Mouse (Mus musculus) kidney, embryonic 14.5 days (tissue): ENCODE measurements around the gene Gm14408. TPM values are rescaled to one million over a fixed set of nuclear protein-coding genes. Genes with fewer than 3 reads are reported as not detected.
A peak's percentile ranks its signal among the peaks of the same experiment; 100 is the strongest.
"Not testable (repeated sequence)": the region's sequence is repeated elsewhere in the genome, so short reads cannot be mapped to it uniquely, and the experiment has no call there.

Experiments
- ATAC-seq: fragments of 200-750 bp; cut with Nextera tagmentation; 2 replicates; pipeline ENCODE4 v1.8.0; 2017; ENCODE audit warnings: moderate number of reproducible peaks, mild to moderate bottlenecking, moderate TSS enrichment, moderate library complexity; ENCODE audit not compliant: low FRiP score, low TSS enrichment
- H3K27ac ChIP-seq: fragments of 300-500 bp; sonication (generic); 2 replicates; pipeline ENCODE4 v1.5.1; 2014; ENCODE audit warnings: low read depth, mild to moderate bottlenecking, low read length, moderate library complexity, mixed read lengths
- H3K27me3 ChIP-seq: fragments of 300-500 bp; sonication (generic); 2 replicates; pipeline ENCODE4 v1.6.1; 2014; ENCODE audit warnings: mild to moderate bottlenecking, low read length; ENCODE audit not compliant: control insufficient read depth, insufficient read depth
- H3K36me3 ChIP-seq: fragments of 300-500 bp; sonication (generic); 2 replicates; pipeline ENCODE4 v1.6.1; 2014; ENCODE audit warnings: low read length, mixed read lengths; ENCODE audit not compliant: control insufficient read depth, insufficient read depth
- H3K4me1 ChIP-seq: fragments of 300-500 bp; sonication (generic); 2 replicates; pipeline ENCODE4 v1.6.1; 2014; ENCODE audit warnings: low read length, mixed read lengths; ENCODE audit not compliant: control insufficient read depth, insufficient read depth
- H3K4me2 ChIP-seq: fragments of 300-500 bp; sonication (generic); replicated peaks from 2 replicates; pipeline ENCODE4 v1.6.1; 2014; ENCODE audit warnings: low read depth, mild to moderate bottlenecking, low read length
- H3K4me3 ChIP-seq: fragments of 300-500 bp; sonication (generic); 2 replicates; pipeline ENCODE4 v1.5.1; 2014; ENCODE audit warnings: mild to moderate bottlenecking, low read length
- H3K9ac ChIP-seq: fragments of 300-500 bp; sonication (generic); 2 replicates; pipeline ENCODE4 v1.6.1; 2014; ENCODE audit warnings: low read depth, mild to moderate bottlenecking, low read length, moderate library complexity
- H3K9me3 ChIP-seq: fragments of 300-500 bp; sonication (generic); 2 replicates; pipeline ENCODE4 v1.6.1; 2016; ENCODE audit warnings: low read length; ENCODE audit not compliant: control insufficient read depth
- WGBS: fragments of 180-500 bp; shearing (Covaris S2); extraction: QIAGEN DNeasy Blood & Tissue Kit; methylation state at CpG from one replicate; pipeline ENCODE4 v1.1.7; 2014; 5-methylcytosine and 5-hydroxymethylcytosine counted together
- polyA plus RNA-seq: library from polyadenylated mRNA; unstranded; fragments of >200 nt; fragmentation: Nextera tagmentation; extraction: Ambion mirVana; gene quantifications from 2 replicates; pipeline ENCODE4 v1.2.1, GENCODE M21; 2014

Gm14408 gene
- polyA plus RNA-seq = not detected in 2 replicates

DNA sequence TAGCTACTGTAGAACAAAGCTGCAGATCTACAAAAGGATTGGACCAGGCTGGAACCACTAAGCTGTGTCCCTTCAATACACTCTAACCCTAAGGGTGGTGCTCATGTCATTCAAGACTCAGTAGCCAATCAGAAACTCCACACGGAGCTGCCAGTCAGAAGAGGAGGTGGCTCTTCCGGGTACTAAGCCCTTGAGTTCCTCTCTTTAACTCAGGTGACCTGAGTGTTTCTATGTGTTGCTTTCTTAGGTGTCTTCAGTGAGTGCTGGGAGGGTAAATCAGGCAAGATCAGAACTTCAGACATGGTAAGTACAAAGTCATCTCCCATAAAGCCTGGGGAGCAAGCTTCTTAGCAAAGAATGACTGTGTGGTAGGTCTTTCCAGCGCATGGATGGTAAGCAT lies at the start of gene Gm14408:
TSS of gene Gm14408 (plus strand) at position 301 of the 400 bp plus-strand sequence.
- not testable (repeated sequence) for ATAC-seq, H3K27me3 ChIP-seq, H3K36me3 ChIP-seq, H3K27ac ChIP-seq, H3K9me3 ChIP-seq, H3K4me2 ChIP-seq, H3K9ac ChIP-seq, H3K4me3 ChIP-seq, H3K4me1 ChIP-seq
- 94% methylated on average over 1 of the region's 3 CpGs for WGBS

DNA sequence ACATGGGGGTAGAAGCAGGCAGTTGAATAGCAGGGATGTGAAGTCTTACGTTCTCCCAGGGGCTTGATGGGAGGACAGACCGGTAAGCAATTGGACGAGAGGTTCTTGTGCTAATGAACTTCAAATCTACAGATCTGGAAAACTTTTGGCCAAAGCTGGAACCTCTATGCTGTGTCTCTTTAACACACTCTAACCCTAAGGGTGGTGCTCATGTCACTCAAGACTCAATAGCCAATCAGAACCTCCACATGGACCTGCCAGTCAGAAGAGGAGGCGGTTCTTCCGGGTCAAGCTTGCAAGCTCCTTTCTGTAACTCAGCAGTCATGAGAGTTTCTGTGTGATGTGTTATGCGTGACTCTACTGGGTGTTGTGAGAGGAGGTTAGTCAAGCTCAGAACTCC lies 32.6 kb upstream of the Gm14408 start, which contains the start of gene Gm14295:
TSS of gene Gm14295 (plus strand) at position 301 of the 400 bp plus-strand sequence.
- not testable (repeated sequence) for H3K9ac ChIP-seq, H3K4me2 ChIP-seq, H3K27me3 ChIP-seq, ATAC-seq, H3K36me3 ChIP-seq, H3K9me3 ChIP-seq, H3K4me1 ChIP-seq, H3K27ac ChIP-seq
- peak within 1 kb of the TSS; percentile 36 for H3K4me3 ChIP-seq
- no CpG with 5 or more reads among the region's 6 CpGs for WGBS

DNA sequence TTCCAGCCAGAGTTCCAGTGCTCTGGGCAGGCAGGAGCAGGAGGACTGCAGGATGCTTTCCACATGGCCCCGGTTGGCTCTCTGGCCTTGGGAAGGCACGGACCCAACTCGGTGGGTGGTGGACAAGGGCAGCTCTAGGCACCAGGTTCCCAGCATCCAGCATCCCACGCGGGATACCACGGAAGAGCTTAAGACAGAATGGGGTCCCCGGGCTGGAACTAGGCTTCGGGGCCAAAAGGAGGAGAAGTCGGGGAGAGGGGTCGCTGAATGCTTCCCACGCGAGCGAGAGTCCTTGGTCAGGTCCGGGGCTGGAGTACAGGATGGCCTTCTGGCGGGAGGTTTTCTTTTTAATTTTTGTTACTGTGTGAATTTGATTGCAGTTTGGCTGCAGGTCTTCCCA lies 32.2 kb upstream of the Gm14408 start:
- H3K4me1 ChIP-seq, ATAC-seq, H3K9ac ChIP-seq, H3K27ac ChIP-seq, H3K27me3 ChIP-seq, H3K4me2 ChIP-seq, H3K9me3 ChIP-seq, H3K36me3 ChIP-seq: not testable (repeated sequence)
- H3K4me3 ChIP-seq = peak overlapping the region; percentile 36
- 19% methylated on average over 14 of the region's 15 CpGs for WGBS

Other genes with a start within 250 kb of the Gm14408 start
- gene Gm14308, start 194.8 kb upstream of the Gm14408 start, polyA plus RNA-seq = 11.5 and 26.2 TPM in 2 replicates
- 9.0 and 11.3 TPM in 2 replicates for gene Zfp973, start 160.6 kb upstream of the Gm14408 start, polyA plus RNA-seq
- gene Gm14305, start 122.8 kb upstream of the Gm14408 start, polyA plus RNA-seq = 32.1 and 37.0 TPM in 2 replicates
- 13.4 and 22.6 TPM in 2 replicates for gene Gm14295, start 32.5 kb upstream of the Gm14408 start, polyA plus RNA-seq
- 6.1 and 11.2 TPM in 2 replicates for gene Gm14296, start 96.7 kb downstream of the Gm14408 start, polyA plus RNA-seq
- gene Gm14419, start 169.8 kb downstream of the Gm14408 start, polyA plus RNA-seq = 13.5 and 14.3 TPM in 2 replicates
- gene Gm14401, start 243.2 kb downstream of the Gm14408 start, polyA plus RNA-seq = 0.39 TPM in 1 of 2 replicates, not detected in the other